Mouse (Mus musculus) forebrain, postnatal 0 days (tissue): Measurements from ENCODE around the gene Fars2. TPM values are rescaled to one million over a fixed set of nuclear protein-coding genes. Genes with fewer than 3 reads are reported as not detected.

ENCODE experiments used
- ATAC-seq: fragments of 200-750 bp; cut with Nextera tagmentation; 2 replicates; pipeline ENCODE4 v1.8.0; 2017; ENCODE audit warnings: mild to moderate bottlenecking, moderate library complexity
- DNase-seq: peaks from one replicate; pipeline ENCODE4 v3.0.0-alpha.2; 2015
- H3K27ac ChIP-seq: fragments of 300-500 bp; sonication (generic); 2 replicates; pipeline ENCODE4 v1.5.1; 2014; ENCODE audit warnings: low read depth, mild to moderate bottlenecking, antibody characterized with exemption, low read length, moderate library complexity, mixed read lengths
- H3K27me3 ChIP-seq: fragments of 300-500 bp; sonication (generic); 2 replicates; pipeline ENCODE4 v1.6.1; 2014; ENCODE audit warnings: mild to moderate bottlenecking, low read length, mixed read lengths; ENCODE audit not compliant: insufficient read depth
- H3K36me3 ChIP-seq: fragments of 300-500 bp; sonication (generic); 2 replicates; pipeline ENCODE4 v1.6.1; 2014; ENCODE audit warnings: mild to moderate bottlenecking, moderate library complexity; ENCODE audit not compliant: insufficient read depth
- H3K4me1 ChIP-seq: fragments of 300-500 bp; sonication (generic); 2 replicates; pipeline ENCODE4 v1.6.1; 2014; ENCODE audit warnings: antibody characterized with exemption; ENCODE audit not compliant: insufficient read depth
- H3K4me2 ChIP-seq: fragments of 300-500 bp; sonication (generic); 2 replicates; pipeline ENCODE4 v1.6.1; 2014; ENCODE audit warnings: low read depth, mild to moderate bottlenecking, moderate library complexity
- H3K4me3 ChIP-seq: fragments of 300-500 bp; sonication (generic); 2 replicates; pipeline ENCODE4 v1.5.1; 2014; ENCODE audit warnings: low read depth, low read length, mixed read lengths
- H3K9ac ChIP-seq: fragments of 300-500 bp; sonication (generic); 2 replicates; pipeline ENCODE4 v1.6.1; 2014; ENCODE audit warnings: mild to moderate bottlenecking
- H3K9me3 ChIP-seq: fragments of 300-500 bp; sonication (generic); 2 replicates; pipeline ENCODE4 v1.6.1; 2016; ENCODE audit warnings: low read length
- CTCF ChIP-seq: sonication (generic); IDR thresholded peaks from 2 replicates; pipeline ENCODE4 v1.5.1; 2016; ENCODE audit warnings: antibody characterized with exemption, control low read depth, low read depth
- WGBS: fragments of 180-500 bp; shearing (Covaris S2); extraction: QIAGEN DNeasy Blood & Tissue Kit; methylation state at CpG from one replicate; pipeline ENCODE4 v1.1.7; 2014; 5-methylcytosine and 5-hydroxymethylcytosine counted together
- polyA plus RNA-seq: library from polyadenylated mRNA; unstranded; fragments of >200 nt; fragmentation: Nextera tagmentation; extraction: Ambion mirVana; gene quantifications from 2 replicates; pipeline ENCODE4 v1.2.1, GENCODE M21; 2015
- total RNA-seq: library from RNA; depleted of rRNA; stranded (reverse); fragments of >200 nt; gene quantifications from 2 replicates; pipeline ENCODE4 v1.2.3, GENCODE M21; 2014

Fars2 gene
- total and polyA plus RNA-seq, 2 experiments from 2014 or later, result 29.9 to 35.5 TPM

GRCm38 (mm10) chr13:36386074-36386473 lies 268.9 kb downstream of the Fars2 start:
- H3K9ac ChIP-seq, result no peak overlapping the region
- H3K27me3 ChIP-seq, result no peaks in the 10 kb centered on the region
- no peak for ATAC-seq
- H3K27ac ChIP-seq, result no peak overlapping the region
- TF ChIP-seq CTCF, result no peak
- no peak overlapping the region for H3K4me3 ChIP-seq
- H3K36me3 ChIP-seq, result no peaks in the 10 kb centered on the region
- WGBS, result 77% methylated on average over 5 of the region's 5 CpGs
- no peak overlapping the region for H3K4me2 ChIP-seq
- no peak for DNase-seq
- no peaks in the 10 kb centered on the region for H3K4me1 ChIP-seq
- no peaks in the 10 kb centered on the region for H3K9me3 ChIP-seq

- H3K4me1 ChIP-seq, result no peaks in the 10 kb centered on the region
- no peak overlapping the region for H3K4me3 ChIP-seq
- no peak overlapping the region for H3K4me2 ChIP-seq
- no peaks in the 10 kb centered on the region for H3K36me3 ChIP-seq
- H3K9ac ChIP-seq, result no peak overlapping the region
- 77% methylated on average over 7 of the region's 7 CpGs for WGBS
- no peak for TF ChIP-seq CTCF
- H3K27ac ChIP-seq, result no peak overlapping the region
- DNase-seq, result no peak
- ATAC-seq, result no peak
- H3K9me3 ChIP-seq, result no peaks in the 10 kb centered on the region
- no peaks in the 10 kb centered on the region for H3K27me3 ChIP-seq
Measured at GRCm38 (mm10) chr13:36391936-36392335, 274.7 kb downstream of the Fars2 start.

GRCm38 (mm10) chr13:36392666-36393065 lies 275.5 kb downstream of the Fars2 start:
- ATAC-seq (no peak), DNase-seq (no peak)
- Histone ChIP-seq H3K36me3 (no peaks in the 10 kb centered on the region), H3K27ac (no peak overlapping the region), H3K4me1 (no peaks in the 10 kb centered on the region), H3K9me3 (no peaks in the 10 kb centered on the region), H3K4me3 (no peak overlapping the region), H3K9ac (no peak overlapping the region), H3K4me2 (no peak overlapping the region), H3K27me3 (no peaks in the 10 kb centered on the region)
- 90% methylated on average over 4 of the region's 4 CpGs for WGBS
- TF ChIP-seq CTCF, result no peak

- no peak for ATAC-seq
- no peak overlapping the region for H3K9ac ChIP-seq
- no peak overlapping the region for H3K4me3 ChIP-seq
- no peak overlapping the region for H3K27ac ChIP-seq
- no peak for TF ChIP-seq CTCF
- WGBS, result 76% methylated on average over 2 of the region's 2 CpGs
- H3K4me1 ChIP-seq, result no peaks in the 10 kb centered on the region
- H3K27me3 ChIP-seq, result no peaks in the 10 kb centered on the region
- no peak for DNase-seq
- no peak overlapping the region for H3K4me2 ChIP-seq
- no peaks in the 10 kb centered on the region for H3K9me3 ChIP-seq
- no peaks in the 10 kb centered on the region for H3K36me3 ChIP-seq
Measured at GRCm38 (mm10) chr13:36401011-36401410, 283.8 kb downstream of the Fars2 start.

GRCm38 (mm10) chr13:36413276-36413675 lies 296.1 kb downstream of the Fars2 start:
- ATAC-seq (no peak), DNase-seq (no peak)
- no peaks in the 10 kb centered on the region for H3K36me3 ChIP-seq
- H3K9ac ChIP-seq, result no peak overlapping the region
- no peak overlapping the region for H3K27ac ChIP-seq
- WGBS, result 79% methylated on average over 1 of the region's 1 CpGs
- H3K27me3 ChIP-seq, result no peaks in the 10 kb centered on the region
- H3K9me3 ChIP-seq, result no peaks in the 10 kb centered on the region
- H3K4me1 ChIP-seq, result no peaks in the 10 kb centered on the region
- no peak for TF ChIP-seq CTCF
- H3K4me3 ChIP-seq, result no peak overlapping the region
- no peak overlapping the region for H3K4me2 ChIP-seq

GRCm38 (mm10) chr13:36415176-36415575 lies 298.0 kb downstream of the Fars2 start:
- H3K36me3 ChIP-seq, result no peaks in the 10 kb centered on the region
- H3K9ac ChIP-seq, result no peak overlapping the region
- H3K9me3 ChIP-seq, result no peaks in the 10 kb centered on the region
- no peak overlapping the region for H3K27ac ChIP-seq
- H3K4me2 ChIP-seq, result no peak overlapping the region
- TF ChIP-seq CTCF, result no peak
- ATAC-seq, result no peak
- no peaks in the 10 kb centered on the region for H3K27me3 ChIP-seq
- no peak for DNase-seq
- no peaks in the 10 kb centered on the region for H3K4me1 ChIP-seq
- 91% methylated on average over 1 of the region's 1 CpGs for WGBS
- H3K4me3 ChIP-seq, result no peak overlapping the region

- H3K4me3 ChIP-seq, result no peak overlapping the region
- no peaks in the 10 kb centered on the region for H3K27me3 ChIP-seq
- 77% methylated on average over 4 of the region's 4 CpGs for whole genome bisulfite sequencing
- no peaks in the 10 kb centered on the region for H3K4me1 ChIP-seq
- no peaks in the 10 kb centered on the region for H3K36me3 ChIP-seq
- TF ChIP-seq CTCF, result no peak
- no peaks in the 10 kb centered on the region for H3K9me3 ChIP-seq
- no peak overlapping the region for H3K27ac ChIP-seq
- DNase-seq (no peak), ATAC-seq (no peak)
- no peak overlapping the region for H3K9ac ChIP-seq
- H3K4me2 ChIP-seq, result no peak overlapping the region
Measured at GRCm38 (mm10) chr13:36416546-36416945, 299.3 kb downstream of the Fars2 start.

GRCm38 (mm10) chr13:36419357-36419756 lies 302.1 kb downstream of the Fars2 start:
- ATAC-seq, result no peak
- H3K9me3 ChIP-seq, result no peaks in the 10 kb centered on the region
- TF ChIP-seq CTCF, result no peak; the same call in 1 of the 2 replicates

More at GRCm38 (mm10) chr13:36419357-36419756, 302.1 kb downstream of the Fars2 start:
- H3K27ac ChIP-seq, result no peak overlapping the region
- no peak overlapping the region for H3K9ac ChIP-seq
- H3K36me3 ChIP-seq, result no peaks in the 10 kb centered on the region
- no peak for DNase-seq
- H3K4me1 ChIP-seq, result no peaks in the 10 kb centered on the region
- no peak overlapping the region for H3K4me2 ChIP-seq
- no peaks in the 10 kb centered on the region for H3K27me3 ChIP-seq
- H3K4me3 ChIP-seq, result no peak overlapping the region
